Mouse (Mus musculus): Measurements from ENCODE around the gene Osbpl7.

DNA sequence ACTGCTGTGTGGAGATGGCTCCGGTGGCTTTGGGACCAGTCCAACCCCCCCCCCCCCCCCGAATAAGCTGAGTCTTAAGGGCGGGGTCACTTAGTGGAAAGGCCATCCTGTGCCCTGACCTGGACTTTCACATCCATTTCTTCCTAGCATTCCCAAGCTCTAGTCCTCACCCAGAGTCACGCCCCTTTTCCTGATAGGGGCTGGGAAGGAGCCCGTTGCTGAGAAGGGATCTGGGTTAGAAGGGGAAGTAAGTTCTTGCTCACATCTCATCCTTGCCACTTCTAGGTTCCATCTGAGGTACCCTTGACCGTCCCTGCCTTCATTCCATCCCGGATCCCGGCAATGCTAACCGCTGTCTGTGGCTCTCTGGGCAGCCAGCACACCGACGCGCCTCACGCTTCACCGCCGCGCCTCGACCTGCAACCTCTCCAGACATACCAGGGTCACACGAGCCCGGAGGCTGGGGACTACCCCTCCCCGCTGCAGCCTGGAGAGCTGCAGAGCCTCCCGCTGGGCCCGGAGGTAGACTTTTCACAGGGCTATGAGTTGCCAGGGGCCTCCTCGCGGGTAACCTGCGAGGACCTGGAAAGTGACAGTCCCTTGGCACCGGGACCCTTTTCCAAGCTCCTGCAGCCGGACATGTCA, 29.2 kb upstream of the Osbpl7 start:
- TF ChIP-seq CTCF (IDR thresholded peaks at IDR 0.05; ENCODE audit: low read depth, low read length) (no peak), POLR2A (IDR thresholded peaks at IDR 0.05; ENCODE audit: insufficient read depth, low read length) (no peak), EP300 (IDR thresholded peaks at IDR 0.05; ENCODE audit: insufficient read depth, low read depth, low read length) (no peak)
